Mouse (Mus musculus): ENCODE measurements around the gene Sri. TPM values are rescaled to one million over a fixed set of nuclear protein-coding genes. Genes with fewer than 3 reads are reported as not detected.

Sri gene
- polyA plus RNA-seq, 1 experiment from 2014 or later: 194 TPM

Other genes starting within 250 kb of the Sri start
- gene Steap4, start 85.6 kb upstream of the Sri start, polyA plus RNA-seq (2016; fragmentation: Nextera tagmentation; extraction: Ambion mirVana): 0.13 and 0.17 TPM in 2 replicates